Mouse (Mus musculus) heart, embryonic 11.5 days (tissue): ENCODE data around the gene Nacc2. TPM values are rescaled to one million over a fixed set of nuclear protein-coding genes. Genes with fewer than 3 reads are reported as not detected.

Source experiments
- ATAC-seq: fragments of 200-750 bp; cut with Nextera tagmentation; replicated peaks from 2 replicates; pipeline ENCODE4 v1.8.0; 2017; ENCODE audit warnings: moderate library complexity; ENCODE audit not compliant: insufficient number of reproducible peaks, low FRiP score, low TSS enrichment
- H3K27ac ChIP-seq: fragments of 300-500 bp; sonication (generic); 2 replicates; pipeline ENCODE4 v1.5.1; 2014; ENCODE audit warnings: mild to moderate bottlenecking, low read depth, low read length
- H3K27me3 ChIP-seq: fragments of 300-500 bp; sonication (generic); 2 replicates; pipeline ENCODE4 v1.6.1; 2014; ENCODE audit warnings: mild to moderate bottlenecking, low read length, mixed read lengths; ENCODE audit not compliant: control insufficient read depth, insufficient read depth
- H3K36me3 ChIP-seq: fragments of 300-500 bp; sonication (generic); 2 replicates; pipeline ENCODE4 v1.6.1; 2014; ENCODE audit warnings: mild to moderate bottlenecking, low read length, moderate library complexity, mixed read lengths; ENCODE audit not compliant: control insufficient read depth, insufficient read depth
- H3K4me1 ChIP-seq: fragments of 300-500 bp; sonication (generic); 2 replicates; pipeline ENCODE4 v1.6.1; 2014; ENCODE audit warnings: low read length; ENCODE audit not compliant: control insufficient read depth, insufficient read depth
- H3K4me2 ChIP-seq: fragments of 300-500 bp; sonication (generic); 2 replicates; pipeline ENCODE4 v1.6.1; 2014; ENCODE audit warnings: mild to moderate bottlenecking, moderate library complexity
- H3K4me3 ChIP-seq: fragments of 300-500 bp; sonication (generic); 2 replicates; pipeline ENCODE4 v1.5.1; 2014; ENCODE audit warnings: low read depth, low read length
- H3K9ac ChIP-seq: fragments of 300-500 bp; sonication (generic); 2 replicates; pipeline ENCODE4 v1.6.1; 2014; ENCODE audit warnings: mild to moderate bottlenecking, low read depth, low read length, moderate library complexity
- H3K9me3 ChIP-seq: fragments of 300-500 bp; sonication (generic); replicated peaks from 2 replicates; pipeline ENCODE4 v1.6.1; 2016; ENCODE audit warnings: low read length; ENCODE audit not compliant: control insufficient read depth
- WGBS: fragments of 180-500 bp; shearing (Covaris S2); extraction: QIAGEN DNeasy Blood & Tissue Kit; methylation state at CpG from one replicate; pipeline ENCODE4 v1.1.7; 2014; ENCODE audit not compliant: insufficient replicate concordance; 5-methylcytosine and 5-hydroxymethylcytosine counted together
- polyA plus RNA-seq: library from polyadenylated mRNA; unstranded; fragments of >200 nt; fragmentation: Nextera tagmentation; extraction: Ambion mirVana; gene quantifications from 2 replicates; pipeline ENCODE4 v1.2.1, GENCODE M21; 2014

Gene Nacc2
- polyA plus RNA-seq, 1 experiment from 2014 or later = 3.4 TPM

DNA sequence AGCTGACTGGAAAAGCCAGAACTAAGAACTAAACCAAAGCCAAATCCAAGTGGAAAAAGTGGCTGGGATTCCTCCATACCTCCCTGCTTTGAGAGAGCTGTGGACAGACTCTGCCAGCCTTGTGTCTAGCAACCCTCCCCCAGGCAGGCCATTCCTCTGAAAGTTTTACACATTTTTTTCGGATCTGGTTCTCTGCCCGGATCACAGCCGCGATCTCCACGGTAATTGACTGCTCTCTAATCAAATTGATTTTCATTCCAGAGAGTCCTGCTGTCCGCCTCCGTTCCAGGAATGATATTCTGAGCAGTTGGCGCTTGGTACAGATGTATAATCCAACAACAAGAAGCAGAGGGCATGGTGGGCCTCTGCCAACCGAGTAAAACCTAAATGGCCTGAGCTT lies 78.8 kb downstream of the Nacc2 start:
- Histone ChIP-seq H3K27me3 (no peaks in the 10 kb centered on the region), H3K9me3 (no peaks in the 10 kb centered on the region), H3K9ac (no peak overlapping the region), H3K4me2 (no peak overlapping the region), H3K36me3 (no peaks in the 10 kb centered on the region), H3K4me1 (peaks cover 8% of the 10 kb centered on the region), H3K4me3 (no peak overlapping the region), H3K27ac (no peak overlapping the region)
- WGBS = 84% methylated on average over 9 of the region's 9 CpGs
- no peak for ATAC-seq

DNA sequence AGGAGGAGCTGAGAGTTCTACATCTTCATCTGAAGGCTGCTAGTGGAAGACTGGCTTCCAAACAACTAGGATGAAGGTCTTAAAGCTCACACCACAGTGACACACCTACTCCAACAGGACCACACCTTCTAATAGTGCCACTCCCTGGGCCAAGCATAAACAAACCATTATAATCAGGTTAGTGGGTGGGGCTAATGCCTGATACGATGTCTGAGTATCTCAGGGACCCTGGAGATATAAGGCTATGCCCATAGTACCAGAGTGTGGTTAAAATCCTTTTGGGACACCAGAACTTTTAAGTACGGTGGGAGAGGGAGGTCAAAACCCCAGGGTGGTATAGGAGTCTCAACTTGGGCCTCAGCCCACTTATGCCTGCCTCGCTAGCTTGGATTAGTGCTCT lies 80.4 kb downstream of the Nacc2 start:
- H3K27me3 ChIP-seq = no peaks in the 10 kb centered on the region
- no peaks in the 10 kb centered on the region for H3K9me3 ChIP-seq
- no peak for ATAC-seq
- peaks cover 10% of the 10 kb centered on the region for H3K4me1 ChIP-seq
- H3K4me2 ChIP-seq = no peak overlapping the region
- no peak overlapping the region for H3K27ac ChIP-seq
- 80% methylated on average over 3 of the region's 3 CpGs for WGBS
- no peak overlapping the region for H3K4me3 ChIP-seq
- no peak overlapping the region for H3K9ac ChIP-seq
- H3K36me3 ChIP-seq = no peaks in the 10 kb centered on the region

DNA sequence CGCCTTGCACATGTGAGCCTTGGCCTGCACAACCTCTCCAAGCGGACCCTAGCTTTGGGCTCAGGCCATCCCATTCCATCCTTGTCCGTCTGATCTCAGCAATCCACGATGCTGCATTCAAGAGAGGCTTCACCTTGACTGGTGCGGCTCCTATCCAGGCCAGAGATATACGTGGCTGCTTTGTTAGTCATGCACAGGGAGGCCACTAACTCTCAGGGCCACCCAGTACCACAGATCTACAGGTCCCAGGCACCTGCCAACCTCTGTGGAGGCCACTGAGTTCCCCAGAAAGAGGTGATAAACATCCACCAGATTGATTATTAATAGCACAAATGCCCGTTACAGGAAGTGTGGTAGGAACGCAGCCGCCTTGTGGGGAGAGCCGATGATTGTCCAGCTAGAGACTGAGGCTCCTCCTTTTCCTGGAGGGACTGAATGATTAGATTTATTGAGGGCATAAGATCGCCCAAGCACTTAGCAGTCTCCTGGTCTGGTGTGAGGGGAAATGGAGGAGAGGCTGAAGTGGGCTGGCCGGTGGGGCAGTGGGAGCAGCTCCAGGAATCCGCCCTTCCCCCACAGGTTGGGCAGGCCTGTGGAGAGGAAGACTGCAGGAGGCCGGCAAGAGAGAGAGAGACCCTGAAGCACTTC lies 81.7 kb downstream of the Nacc2 start:
- no peak overlapping the region for H3K4me3 ChIP-seq
- H3K27me3 ChIP-seq = no peaks in the 10 kb centered on the region
- ATAC-seq = no peak
- no peak overlapping the region for H3K27ac ChIP-seq
- H3K4me2 ChIP-seq = no peak overlapping the region
- H3K9ac ChIP-seq = peak overlapping the region; percentile 40; the same call in 1 of the 2 replicates
- no peaks in the 10 kb centered on the region for H3K36me3 ChIP-seq
- 39% methylated on average over 14 of the region's 14 CpGs for WGBS
- H3K9me3 ChIP-seq = no peaks in the 10 kb centered on the region
- peaks cover 21% of the 10 kb centered on the region for H3K4me1 ChIP-seq

- H3K4me2 ChIP-seq = no peak overlapping the region
- H3K36me3 ChIP-seq = no peaks in the 10 kb centered on the region
- no peak for ATAC-seq
- H3K27ac ChIP-seq = no peak overlapping the region
- 67% methylated on average over 14 of the region's 14 CpGs for WGBS
- H3K27me3 ChIP-seq = no peaks in the 10 kb centered on the region
- no peak overlapping the region for H3K4me3 ChIP-seq
- H3K9ac ChIP-seq = no peak overlapping the region
- H3K9me3 ChIP-seq = no peaks in the 10 kb centered on the region
- H3K4me1 ChIP-seq = peaks cover 21% of the 10 kb centered on the region
Observed at GRCm38 (mm10) chr2:26039951-26040350, 83.1 kb downstream of the Nacc2 start.

DNA sequence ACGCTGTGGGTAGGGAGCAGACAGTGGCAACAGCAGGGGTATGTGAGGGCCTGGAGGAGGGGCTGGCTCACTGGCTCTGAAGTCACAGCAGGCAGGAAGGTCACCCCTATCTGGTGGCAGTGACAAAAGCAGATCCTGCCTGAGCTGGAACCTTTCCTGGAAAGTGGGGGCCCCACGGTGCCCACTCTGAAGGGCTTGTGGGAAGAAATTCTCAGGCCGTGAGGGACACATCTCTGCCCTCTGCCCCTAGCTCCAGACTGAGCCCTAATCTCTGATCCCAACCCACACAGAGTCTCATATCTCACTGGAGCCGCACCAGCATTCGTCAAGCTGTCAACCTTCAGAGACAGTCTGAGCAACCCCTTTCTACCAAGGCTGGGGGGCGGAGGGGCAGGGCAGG lies 85.6 kb downstream of the Nacc2 start:
- Histone ChIP-seq H3K27ac (peak overlapping the region; percentile 59), H3K36me3 (no peaks in the 10 kb centered on the region), H3K27me3 (no peaks in the 10 kb centered on the region; the same call in 1 of the 2 replicates), H3K4me3 (no peak overlapping the region), H3K9ac (no peak overlapping the region), H3K9me3 (no peaks in the 10 kb centered on the region), H3K4me2 (no peak overlapping the region), H3K4me1 (peaks cover 21% of the 10 kb centered on the region)
- ATAC-seq = 0 out of 2 replicates have a peak, but pooled peaks have one; percentile 43
- WGBS = 8% methylated on average over 6 of the region's 6 CpGs

DNA sequence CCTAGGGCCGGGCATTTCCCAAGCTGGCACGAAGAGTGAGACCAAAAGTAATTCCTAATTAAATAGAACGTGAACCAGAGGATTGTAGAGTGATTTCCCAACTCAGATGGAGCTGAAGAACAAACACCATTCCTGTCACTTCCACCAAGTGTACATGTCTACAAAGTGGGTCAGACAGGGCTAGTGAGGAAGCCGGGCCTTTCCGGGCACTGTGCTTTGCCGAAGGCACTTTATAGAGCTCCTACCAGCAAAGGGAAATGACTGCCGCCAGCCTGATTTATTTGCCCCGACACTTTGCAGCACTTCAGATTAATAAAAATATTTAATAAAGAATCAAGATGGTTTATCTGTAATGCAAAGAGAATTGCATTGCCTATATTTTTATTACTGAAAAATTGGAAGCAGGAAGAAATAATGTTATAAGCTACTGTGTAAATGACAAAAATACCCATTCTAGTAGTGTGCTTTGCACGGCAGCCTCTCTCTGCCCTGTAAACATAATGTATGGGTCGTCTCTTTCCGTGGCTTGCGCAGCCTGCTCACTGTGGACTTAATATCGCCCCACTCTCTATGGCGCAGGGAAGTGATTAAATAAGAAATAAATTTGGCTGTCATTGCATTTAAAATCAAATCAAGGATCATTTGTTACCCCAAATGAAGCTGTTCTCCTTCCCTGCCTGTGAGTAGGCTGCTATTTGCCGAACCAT lies 88.5 kb downstream of the Nacc2 start:
- ATAC-seq = no peak
- H3K4me2 ChIP-seq = no peak overlapping the region
- no peaks in the 10 kb centered on the region; the same call in 1 of the 2 replicates for H3K27me3 ChIP-seq
- no peaks in the 10 kb centered on the region for H3K36me3 ChIP-seq
- no peaks in the 10 kb centered on the region for H3K9me3 ChIP-seq
- H3K4me3 ChIP-seq = no peak overlapping the region
- WGBS = 84% methylated on average over 15 of the region's 15 CpGs
- no peak overlapping the region for H3K9ac ChIP-seq
- H3K27ac ChIP-seq = no peak overlapping the region
- H3K4me1 ChIP-seq = peaks cover 12% of the 10 kb centered on the region

- no peak for ATAC-seq
- no peak overlapping the region for H3K9ac ChIP-seq
- H3K4me3 ChIP-seq = no peak overlapping the region
- no peaks in the 10 kb centered on the region for H3K9me3 ChIP-seq
- 29% methylated on average over 3 of the region's 3 CpGs for WGBS
- H3K27me3 ChIP-seq = peaks cover 2% of the 10 kb centered on the region; the same call in 1 of the 2 replicates
- no peaks in the 10 kb centered on the region for H3K36me3 ChIP-seq
- no peaks in the 10 kb centered on the region for H3K4me1 ChIP-seq
- no peak overlapping the region for H3K4me2 ChIP-seq
- no peak overlapping the region for H3K27ac ChIP-seq
Observed at GRCm38 (mm10) chr2:26030288-26030687, 92.7 kb downstream of the Nacc2 start.

- no peak for ATAC-seq
- no peak overlapping the region for H3K4me3 ChIP-seq
- WGBS = 29% methylated on average over 4 of the region's 4 CpGs
Observed at GRCm38 (mm10) chr2:26024138-26025075, 98.6 kb downstream of the Nacc2 start.

More at GRCm38 (mm10) chr2:26024138-26025075, 98.6 kb downstream of the Nacc2 start:
- Histone ChIP-seq H3K9ac (no peak overlapping the region), H3K27ac (no peak overlapping the region), H3K9me3 (no peaks in the 10 kb centered on the region), H3K27me3 (peaks cover 2% of the 10 kb centered on the region; the same call in 1 of the 2 replicates), H3K4me1 (peaks cover 11% of the 10 kb centered on the region), H3K36me3 (no peaks in the 10 kb centered on the region), H3K4me2 (no peak overlapping the region)
